Mouse (Mus musculus) A20 (cell line): Measurements from ENCODE around the gene Jakmip3.
A peak's percentile ranks its signal among the peaks of the same experiment; 100 is the strongest.

Experiments
- DNase-seq: peaks from one replicate; pipeline ENCODE4 v3.0.0-alpha.2; 2011; ENCODE audit warnings: low read depth, low spot score

Gene Jakmip3

GRCm38 (mm10) chr7:139063406-139063805, 122.9 kb downstream of the Jakmip3 start:
- peak; percentile 56 for DNase-seq

GRCm38 (mm10) chr7:139068182-139068623, 127.7 kb downstream of the Jakmip3 start:
- peak; percentile 73 for DNase-seq

GRCm38 (mm10) chr7:139074189-139074588, 133.7 kb downstream of the Jakmip3 start:
- no peak for DNase-seq

GRCm38 (mm10) chr7:139075054-139075794, 134.7 kb downstream of the Jakmip3 start:
- no peak for DNase-seq

GRCm38 (mm10) chr7:139077283-139077682, 136.8 kb downstream of the Jakmip3 start:
- no peak for DNase-seq

- DNase-seq: no peak
These were observed 137.7 kb downstream of the Jakmip3 start for GRCm38 (mm10) chr7:139078181-139078580.

GRCm38 (mm10) chr7:139079141-139079540, 138.6 kb downstream of the Jakmip3 start:
- DNase-seq: no peak

GRCm38 (mm10) chr7:139080714-139081113, 140.2 kb downstream of the Jakmip3 start:
- DNase-seq: peak; percentile 16

GRCm38 (mm10) chr7:139081158-139081557, 140.6 kb downstream of the Jakmip3 start:
- DNase-seq: no peak

GRCm38 (mm10) chr7:139082281-139082680, 141.8 kb downstream of the Jakmip3 start:
- no peak for DNase-seq

- DNase-seq: no peak
These were observed 143.8 kb downstream of the Jakmip3 start for GRCm38 (mm10) chr7:139084316-139084715.

GRCm38 (mm10) chr7:139085629-139086194, 145.2 kb downstream of the Jakmip3 start, which contains the start of gene Dpysl4:
Gene Dpysl4, plus strand, starts transcription at chr7:139086001.
- DNase-seq: no peak

- no peak for DNase-seq
These were observed 145.9 kb downstream of the Jakmip3 start for GRCm38 (mm10) chr7:139086195-139087158.

GRCm38 (mm10) chr7:139087801-139088200, 147.3 kb downstream of the Jakmip3 start:
- no peak for DNase-seq

GRCm38 (mm10) chr7:139089892-139090874, 149.7 kb downstream of the Jakmip3 start:
- no peak for DNase-seq

- no peak for DNase-seq
These were observed 151.2 kb downstream of the Jakmip3 start for GRCm38 (mm10) chr7:139091681-139092080.

GRCm38 (mm10) chr7:139092676-139093075, 152.1 kb downstream of the Jakmip3 start:
- DNase-seq: no peak

GRCm38 (mm10) chr7:139093124-139093523, 152.6 kb downstream of the Jakmip3 start:
- no peak for DNase-seq

GRCm38 (mm10) chr7:139093781-139094180, 153.3 kb downstream of the Jakmip3 start:
- no peak for DNase-seq

GRCm38 (mm10) chr7:139094761-139095160, 154.2 kb downstream of the Jakmip3 start:
- no peak for DNase-seq

GRCm38 (mm10) chr7:139095282-139095681, 154.8 kb downstream of the Jakmip3 start:
- DNase-seq: no peak
